Mouse (Mus musculus) splenic B cell, adult 2 months (primary cell): ENCODE measurements around the gene Htt.

ENCODE experiments used
- DNase-seq: peaks from one replicate; pipeline ENCODE4 v3.0.0-alpha.2; 2011; ENCODE audit warnings: low read depth, low spot score
- H3K27me3 ChIP-seq: 2 replicates; pipeline ENCODE4 v1.6.1; 2012; ENCODE audit warnings: mild to moderate bottlenecking, low read length, moderate library complexity, mixed read lengths; ENCODE audit not compliant: control insufficient read depth, poor library complexity, insufficient read depth, severe bottlenecking
- H3K36me3 ChIP-seq: 2 replicates; pipeline ENCODE4 v1.6.1; 2012; ENCODE audit warnings: mild to moderate bottlenecking, low read length, moderate library complexity, mixed read lengths; ENCODE audit not compliant: control insufficient read depth, poor library complexity, insufficient read depth, severe bottlenecking

The Htt gene

GRCm38 (mm10) chr5:34960021-34960420 is 198.5 kb downstream of the Htt start:
- Histone ChIP-seq H3K27me3 (no peaks in the 10 kb centered on the region), H3K36me3 (no peaks in the 10 kb centered on the region)
- DNase-seq = no peak
